Mouse (Mus musculus) lung, postnatal 0 days (tissue): ENCODE measurements at regions not wholly inside any gene's neighbourhood (a gene's known extent, or its start where the extent isn't known, plus 50 kb on each side); places are given as distances from the start of the nearest gene placed in this dataset.

Source experiments
- CTCF ChIP-seq: IDR thresholded peaks from 2 replicates; pipeline ENCODE4 v1.5.1; 2016; ENCODE audit warnings: antibody characterized with exemption, mild to moderate bottlenecking
- EP300 ChIP-seq: IDR thresholded peaks from 2 replicates; pipeline ENCODE4 v1.6.1; 2016; ENCODE audit warnings: antibody characterized with exemption, mild to moderate bottlenecking, control low read depth

- TF ChIP-seq EP300, result peak; percentile 93
- TF ChIP-seq CTCF, result no peak
Observed at GRCm38 (mm10) chr7:36462422-36462833, 235.5 kb upstream of the Tshz3 start.
